Mouse (Mus musculus) stomach, postnatal 0 days (tissue): ENCODE results near the gene Pkd1l3. TPM values are rescaled to one million over a fixed set of nuclear protein-coding genes. Genes with fewer than 3 reads are reported as not detected.

Experiments
- ATAC-seq: fragments of 200-750 bp; cut with Nextera tagmentation; 2 replicates; pipeline ENCODE4 v1.8.0; 2017; ENCODE audit not compliant: low FRiP score, low TSS enrichment
- DNase-seq: peaks from one replicate; pipeline ENCODE4 v3.0.0-alpha.2; 2016; ENCODE audit warnings: low spot score
- H3K27ac ChIP-seq: fragments of 300-500 bp; sonication (generic); replicated peaks from 2 replicates; pipeline ENCODE4 v1.5.1; 2014; ENCODE audit warnings: mild to moderate bottlenecking, control low read depth
- H3K27me3 ChIP-seq: fragments of 300-500 bp; sonication (generic); 2 replicates; pipeline ENCODE4 v1.6.1; 2014; ENCODE audit warnings: low read length; ENCODE audit not compliant: control insufficient read depth, insufficient read depth
- H3K36me3 ChIP-seq: fragments of 300-500 bp; sonication (generic); 2 replicates; pipeline ENCODE4 v1.6.1; 2014; ENCODE audit warnings: low read length, mixed read lengths; ENCODE audit not compliant: control insufficient read depth, insufficient read depth
- H3K4me1 ChIP-seq: fragments of 300-500 bp; sonication (generic); replicated peaks from 2 replicates; pipeline ENCODE4 v1.6.1; 2014; ENCODE audit warnings: antibody characterized with exemption; ENCODE audit not compliant: control insufficient read depth, insufficient read depth
- H3K4me2 ChIP-seq: fragments of 300-500 bp; sonication (generic); replicated peaks from 2 replicates; pipeline ENCODE4 v1.6.1; 2014; ENCODE audit warnings: low read depth, mild to moderate bottlenecking, control low read depth, moderate library complexity
- H3K4me3 ChIP-seq: fragments of 300-500 bp; sonication (generic); 2 replicates; pipeline ENCODE4 v1.5.1; 2014; ENCODE audit warnings: low read depth, low read length, control low read depth
- H3K9ac ChIP-seq: fragments of 300-500 bp; sonication (generic); 2 replicates; pipeline ENCODE4 v1.6.1; 2014; ENCODE audit warnings: mild to moderate bottlenecking, low read length, control low read depth, mixed read lengths
- H3K9me3 ChIP-seq: fragments of 300-500 bp; sonication (generic); 2 replicates; pipeline ENCODE4 v1.6.1; 2016; ENCODE audit warnings: low read length; ENCODE audit not compliant: control insufficient read depth
- CTCF ChIP-seq: IDR thresholded peaks from 2 replicates; pipeline ENCODE4 v1.5.1; 2016; ENCODE audit warnings: antibody characterized with exemption, low read depth, mild to moderate bottlenecking, moderate library complexity
- EP300 ChIP-seq: optimal IDR thresholded peaks from 2 replicates; pipeline ENCODE3; 2016; ENCODE audit warnings: antibody characterized with exemption
- WGBS: fragments of 180-500 bp; shearing (Covaris S2); extraction: QIAGEN DNeasy Blood & Tissue Kit; methylation state at CpG from one replicate; pipeline ENCODE4 v1.1.7; 2014; 5-methylcytosine and 5-hydroxymethylcytosine counted together
- polyA plus RNA-seq: library from polyadenylated mRNA; unstranded; fragments of >200 nt; fragmentation: Nextera tagmentation; extraction: Ambion mirVana; gene quantifications from 2 replicates; pipeline ENCODE4 v1.2.1, GENCODE M21; 2015

Pkd1l3 gene
- polyA plus RNA-seq, 1 experiment from 2014 or later: not detected

DNA sequence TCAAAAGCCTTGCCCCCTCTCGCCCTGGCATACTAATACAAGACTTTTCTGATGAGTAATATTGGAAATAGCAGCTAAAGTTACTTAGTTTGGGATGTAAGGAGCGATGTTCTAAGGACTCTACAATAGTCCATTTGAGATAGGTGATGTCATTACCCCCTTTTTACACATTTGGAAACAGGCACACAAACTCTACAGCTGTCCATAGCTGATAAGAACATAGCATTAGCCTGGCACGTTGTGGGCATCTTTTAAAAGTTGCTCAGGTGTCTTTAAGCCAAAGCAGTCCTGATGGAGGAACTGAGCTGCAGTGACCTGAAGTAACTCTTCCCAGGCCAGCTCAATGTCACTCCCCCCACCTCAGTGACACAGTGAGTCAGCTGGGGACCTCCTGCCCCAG lies 22.9 kb upstream of the Pkd1l3 start:
- DNase-seq: no peak
- Histone ChIP-seq H3K4me3 (no peak overlapping the region), H3K4me1 (no peaks in the 10 kb centered on the region), H3K27me3 (no peaks in the 10 kb centered on the region), H3K27ac (no peak overlapping the region), H3K9me3 (no peaks in the 10 kb centered on the region), H3K36me3 (peaks cover 6% of the 10 kb centered on the region), H3K4me2 (no peak overlapping the region), H3K9ac (no peak overlapping the region)
- ATAC-seq: no peak
- WGBS: 86% methylated on average over 3 of the region's 3 CpGs
- no peak for TF ChIP-seq EP300

DNA sequence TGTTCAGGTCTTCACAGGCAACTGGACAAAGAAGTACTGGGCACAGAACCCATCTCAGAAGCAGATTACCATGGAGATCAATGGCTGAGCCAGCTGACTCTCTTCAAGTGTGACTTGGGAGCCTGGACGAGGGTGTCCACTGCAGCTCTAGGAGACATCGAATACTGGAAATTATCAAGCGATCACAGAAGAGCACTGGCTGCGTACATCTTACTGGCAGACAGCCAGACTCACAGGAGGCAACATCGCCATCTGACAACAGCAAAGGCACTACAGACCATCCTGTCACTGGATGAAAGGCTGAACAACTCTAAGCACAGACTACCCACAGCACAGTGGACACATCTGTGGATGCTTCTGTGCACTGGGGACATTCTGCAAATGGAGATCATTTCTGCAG lies 22.2 kb upstream of the Pkd1l3 start:
- no peaks in the 10 kb centered on the region for H3K4me1 ChIP-seq
- no peak for ATAC-seq
- WGBS: 85% methylated on average over 5 of the region's 5 CpGs
- peaks cover 6% of the 10 kb centered on the region for H3K36me3 ChIP-seq
- TF ChIP-seq EP300: no peak
- no peak for TF ChIP-seq CTCF
- H3K27ac ChIP-seq: no peak overlapping the region
- DNase-seq: no peak
- H3K9me3 ChIP-seq: no peaks in the 10 kb centered on the region
- no peak overlapping the region for H3K4me3 ChIP-seq
- H3K27me3 ChIP-seq: no peaks in the 10 kb centered on the region
- no peak overlapping the region for H3K4me2 ChIP-seq
- H3K9ac ChIP-seq: no peak overlapping the region

DNA sequence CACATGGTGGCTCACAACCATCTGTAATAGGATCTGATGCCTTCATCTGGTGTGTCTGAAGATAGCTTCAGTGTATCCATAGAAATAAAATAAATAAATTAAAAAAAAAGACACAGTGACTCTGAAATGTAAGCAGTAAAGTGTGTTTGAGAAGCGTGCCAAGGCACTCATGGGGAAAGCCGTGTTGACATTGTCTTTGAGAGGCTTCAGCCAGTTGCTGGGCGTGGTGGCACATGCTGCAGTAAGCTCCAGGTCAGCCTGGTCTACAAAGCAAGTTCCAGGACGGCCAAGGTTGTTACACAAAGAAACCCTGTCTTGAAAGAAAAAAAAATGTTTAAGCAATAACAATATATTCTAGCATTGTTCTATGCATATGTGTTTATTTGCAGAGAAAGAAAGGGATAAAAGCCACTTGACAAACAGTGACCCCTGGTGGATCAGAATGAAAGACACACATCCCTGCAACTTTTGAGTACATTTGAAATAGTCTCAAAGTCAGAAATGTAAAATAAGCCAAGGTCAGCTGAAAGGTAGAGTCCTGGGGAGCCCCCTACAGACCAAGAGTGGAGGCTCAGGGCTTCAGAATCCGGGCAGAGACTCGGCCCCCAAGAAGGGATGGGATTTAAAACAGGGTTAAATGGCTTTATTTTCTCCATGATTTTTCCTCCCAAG lies 21.1 kb upstream of the Pkd1l3 start:
- 55% methylated on average over 6 of the region's 6 CpGs for WGBS
- Histone ChIP-seq H3K27me3 (no peaks in the 10 kb centered on the region), H3K4me3 (no peak overlapping the region), H3K36me3 (peaks cover 6% of the 10 kb centered on the region), H3K27ac (no peak overlapping the region), H3K4me1 (no peaks in the 10 kb centered on the region), H3K9me3 (no peaks in the 10 kb centered on the region), H3K4me2 (no peak overlapping the region), H3K9ac (no peak overlapping the region)
- DNase-seq (no peak), ATAC-seq (no peak)
- no peak for TF ChIP-seq EP300
- TF ChIP-seq CTCF: peak; percentile 77

DNA sequence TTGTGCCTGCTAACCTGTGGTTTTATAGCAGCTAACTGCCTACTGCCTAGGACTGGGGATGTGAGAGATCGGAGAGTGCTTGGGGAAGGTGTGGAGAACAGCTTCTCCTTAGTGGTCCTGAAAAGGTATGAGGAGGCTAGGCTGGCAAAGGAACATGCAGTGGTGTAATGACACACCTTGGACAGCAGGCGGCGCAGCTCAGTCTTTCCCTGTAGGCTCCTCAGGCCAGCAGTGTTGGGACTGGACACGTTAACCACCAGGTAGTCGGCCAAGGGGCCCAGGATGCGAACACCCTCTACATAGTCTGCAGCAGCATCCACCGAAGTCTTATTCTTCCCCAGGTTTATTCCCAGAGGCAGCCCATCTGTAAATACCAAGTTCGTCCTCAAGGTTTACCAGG lies 18.5 kb upstream of the Pkd1l3 start:
- 0 out of 2 replicates have a peak, but pooled peaks have one; percentile 30 for ATAC-seq
- H3K36me3 ChIP-seq: peaks cover 10% of the 10 kb centered on the region
- WGBS: 45% methylated on average over 8 of the region's 8 CpGs

DNA sequence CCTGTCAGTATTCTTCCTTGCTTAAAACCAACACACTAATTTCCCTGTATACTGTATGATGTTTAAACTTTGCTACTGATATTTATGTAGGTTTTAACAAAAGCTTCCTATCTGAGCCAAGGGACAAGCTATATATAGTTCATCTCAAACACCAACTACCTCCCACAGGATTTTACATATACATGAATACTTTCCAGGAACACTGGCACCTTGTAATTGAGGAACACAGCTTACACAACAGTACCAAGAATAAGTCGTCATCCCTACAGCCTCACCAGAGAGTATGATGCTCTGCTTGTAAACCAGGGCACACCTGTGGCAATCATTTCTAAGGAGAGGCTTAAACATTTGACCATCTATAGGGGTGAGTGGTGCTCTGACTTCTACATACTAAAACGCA lies 7.6 kb upstream of the Pkd1l3 start:
- Histone ChIP-seq H3K4me3 (no peak overlapping the region), H3K9ac (no peak overlapping the region), H3K4me1 (0 out of 2 replicates have a peak, but pooled peaks cover 2% of the 10 kb centered on the region), H3K36me3 (0 out of 2 replicates have a peak, but pooled peaks cover 2% of the 10 kb centered on the region), H3K27me3 (no peaks in the 10 kb centered on the region), H3K9me3 (no peaks in the 10 kb centered on the region), H3K27ac (no peak overlapping the region), H3K4me2 (no peak overlapping the region)
- DNase-seq (no peak), ATAC-seq (no peak)
- TF ChIP-seq EP300 (no peak), CTCF (no peak)
- 72% methylated on average over 2 of the region's 2 CpGs for WGBS

More for the DNA sequence above, 18.5 kb upstream of the Pkd1l3 start:
- peak; percentile 79 for DNase-seq
- Histone ChIP-seq H3K27ac (no peak overlapping the region), H3K9me3 (no peaks in the 10 kb centered on the region), H3K4me1 (no peaks in the 10 kb centered on the region), H3K4me3 (no peak overlapping the region), H3K9ac (no peak overlapping the region), H3K4me2 (no peak overlapping the region), H3K27me3 (no peaks in the 10 kb centered on the region)
- no peak for TF ChIP-seq EP300
- peak; percentile 86 for TF ChIP-seq CTCF

DNA sequence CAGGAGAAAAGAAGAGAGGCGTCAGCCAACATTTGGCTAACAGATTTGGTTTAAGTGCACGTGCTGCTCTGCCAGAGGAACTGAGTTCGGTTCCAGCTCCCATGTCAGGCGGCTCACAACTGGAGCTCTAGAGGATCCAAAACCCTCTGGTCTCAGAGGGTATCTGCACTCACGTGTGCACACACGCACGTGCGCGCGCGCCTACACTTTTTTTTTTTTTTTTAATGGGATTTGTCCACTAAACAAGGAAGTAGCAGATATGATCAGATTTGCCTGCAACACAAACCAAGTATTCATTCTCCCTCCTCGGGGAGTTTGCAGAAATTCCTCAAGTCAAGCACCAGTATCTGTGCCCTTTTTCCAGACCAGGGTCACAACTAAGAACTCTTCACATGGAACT lies 6.7 kb upstream of the Pkd1l3 start:
- H3K4me3 ChIP-seq: peak overlapping the region; percentile 68
- peak overlapping the region; percentile 70 for H3K9ac ChIP-seq
- peak overlapping the region; percentile 98 for H3K27ac ChIP-seq
- 7% methylated on average over 12 of the region's 12 CpGs for WGBS
- no peak for DNase-seq
- no peaks in the 10 kb centered on the region for H3K36me3 ChIP-seq
- no peak for TF ChIP-seq CTCF
- TF ChIP-seq EP300: no peak
- 0 out of 2 replicates have a peak, but pooled peaks cover 2% of the 10 kb centered on the region for H3K4me1 ChIP-seq
- no peaks in the 10 kb centered on the region for H3K9me3 ChIP-seq
- no peak for ATAC-seq
- H3K4me2 ChIP-seq: peak overlapping the region; percentile 80
- H3K27me3 ChIP-seq: no peaks in the 10 kb centered on the region
